Mouse (Mus musculus): Measurements from ENCODE around the gene Jsrp1.

DNA sequence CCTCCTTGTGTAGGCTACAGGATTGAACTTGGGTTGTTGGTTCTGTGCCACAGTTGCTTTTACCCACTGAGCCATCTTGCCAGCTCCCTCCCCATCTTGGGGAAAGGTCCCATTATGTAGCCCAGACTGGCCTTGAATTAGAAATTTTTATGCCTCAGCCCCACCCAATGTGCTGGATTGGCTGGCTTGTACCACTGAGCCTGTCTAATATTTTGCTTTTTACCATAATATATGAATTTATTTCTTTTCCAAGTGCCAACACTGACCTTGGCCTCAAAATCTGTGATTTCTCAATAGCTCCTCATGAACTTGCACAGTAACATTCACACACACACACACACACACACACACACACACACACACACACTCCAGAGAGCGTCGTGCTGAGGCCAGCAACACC, 47.6 kb downstream of the Jsrp1 start:
- TF ChIP-seq POLR2A (IDR thresholded peaks at IDR 0.05; ENCODE audit: control insufficient read depth in 1 of 2, insufficient read depth in 1 of 2, low read depth in 1 of 2, low read length in 2 of 2, poor library complexity in 1 of 2) (no peak), CTCF (IDR thresholded peaks at IDR 0.05 in 2 of 3, conservative IDR thresholded peaks at IDR 0.05 in 1 of 3; ENCODE audit: control insufficient read depth in 1 of 3, insufficient read depth in 1 of 3, low read depth in 2 of 3, low read length in 3 of 3, poor library complexity in 1 of 3, severe bottlenecking in 1 of 3) (no peak), KAT2A (conservative IDR thresholded peaks at IDR 0.05; ENCODE audit: low read depth, low read length) (no peak), USF2 (IDR thresholded peaks at IDR 0.05; ENCODE audit: borderline replicate concordance in 1 of 2, insufficient read depth in 1 of 2, low read depth in 1 of 2, low read length in 2 of 2) (no peak), RAD21 (IDR thresholded peaks at IDR 0.05; ENCODE audit: low read depth, low read length) (no peak), JUND (IDR thresholded peaks at IDR 0.05; ENCODE audit: low read depth, low read length) (no peak), CHD1 (IDR thresholded peaks at IDR 0.05; ENCODE audit: low read depth, low read length) (no peak), MEF2A (IDR thresholded peaks at IDR 0.05; ENCODE audit: extremely low read depth, insufficient replicate concordance, low read depth, low read length, poor library complexity, severe bottlenecking) (no peak), GATA1 (IDR thresholded peaks at IDR 0.05; ENCODE audit: low read depth, low read length) (no peak), NRF1 (IDR thresholded peaks at IDR 0.05; ENCODE audit: insufficient read depth, low read depth, low read length, poor library complexity, severe bottlenecking) (no peak), USF1 (IDR thresholded peaks at IDR 0.05; ENCODE audit: low read depth, low read length) (no peak), BHLHE40 (IDR thresholded peaks at IDR 0.05; ENCODE audit: borderline replicate concordance, low read depth, low read length) (no peak), MYC (IDR thresholded peaks at IDR 0.05; ENCODE audit: low read depth, low read length) (no peak)
